In genomic region chr1:89525825-89526224, GRCm38 (mm10) we compare ENCODE assay signal across 9 mouse cellular contexts.
A peak's percentile ranks its signal among the peaks of the same experiment; 100 is the strongest.
DNase-seq lines count a peak whose midpoint lies in the region; ATAC-seq and TF ChIP-seq lines count a peak whose summit lies in the region.
"Had no signal": no experiment of that assay in that cellular context is flagged by ENCODE, and none has a peak within 500 bp of the region (broad histone marks: within the 10 kb centered on the region; RNA-seq: fewer than 3 reads in every experiment).

No protein-coding gene starts in this region.

- DNase-seq in midbrain, embryonic 11.5 days (ENCODE audit: low spot score, missing footprints) = no peak
- no peak for DNase-seq in midbrain, embryonic 10.5 days (ENCODE audit: low spot score)
- DNase-seq in forebrain, postnatal 0 days = peak; percentile 68
- DNase-seq in kidney, postnatal 0 days (ENCODE audit: low spot score) = peak; percentile 83
- DNase-seq in lung, postnatal 0 days (ENCODE audit: low spot score) = peak; percentile 71
- DNase-seq in stomach, postnatal 0 days (ENCODE audit: low spot score) = peak; percentile 37
- no peak for DNase-seq in urinary bladder, postnatal 4 days (ENCODE audit: low spot score in 2 of 2)

- TF ChIP-seq POLR2A in bone marrow, adult 2 months (IDR thresholded peaks at IDR 0.05; ENCODE audit: borderline replicate concordance, control insufficient read depth, low read depth, low read length) = no peak

- H3K4me2 ChIP-seq in midbrain, embryonic 11.5 days = no peak overlapping the region
- H3K4me2 ChIP-seq in forebrain, postnatal 0 days (ENCODE audit: low read depth) = no peak overlapping the region
- H3K4me2 ChIP-seq in kidney, postnatal 0 days (ENCODE audit: low read length) = no peak overlapping the region
- H3K4me2 ChIP-seq in lung, postnatal 0 days (replicated peaks; ENCODE audit: low read depth, low read length) = no peak overlapping the region
- H3K4me2 ChIP-seq in stomach, postnatal 0 days (replicated peaks; ENCODE audit: low read depth) = no peak overlapping the region
- H3K4me2 ChIP-seq: lung, embryonic 15.5 days had no signal

- no peak overlapping the region for H3K27ac ChIP-seq in midbrain, embryonic 11.5 days (ENCODE audit: low read depth, low read length)
- H3K27ac ChIP-seq in midbrain, embryonic 10.5 days (replicated peaks) = no peak overlapping the region
- no peak overlapping the region for H3K27ac ChIP-seq in bone marrow, adult 2 months (ENCODE audit: control insufficient read depth, insufficient read depth, low read depth, low read length, poor library complexity)
- H3K27ac ChIP-seq in forebrain, postnatal 0 days (ENCODE audit: low read depth, low read length) = no peak overlapping the region
- no peak overlapping the region for H3K27ac ChIP-seq in kidney, postnatal 0 days
- H3K27ac ChIP-seq in lung, postnatal 0 days (ENCODE audit: low read length) = no peak overlapping the region
- H3K27ac ChIP-seq in stomach, postnatal 0 days (replicated peaks) = no peak overlapping the region
- H3K27ac ChIP-seq: lung, embryonic 15.5 days had no signal

- TF ChIP-seq EP300 in lung, postnatal 0 days (IDR thresholded peaks at IDR 0.05) = no peak
- no peak for TF ChIP-seq EP300 in stomach, postnatal 0 days (optimal IDR thresholded peaks at IDR 0.05)

- no peak overlapping the region for H3K9ac ChIP-seq in midbrain, embryonic 11.5 days (ENCODE audit: low read length)
- H3K9ac ChIP-seq in forebrain, postnatal 0 days = no peak overlapping the region
- no peak overlapping the region for H3K9ac ChIP-seq in kidney, postnatal 0 days (ENCODE audit: low read depth, low read length)
- H3K9ac ChIP-seq in lung, postnatal 0 days (replicated peaks; ENCODE audit: low read depth) = no peak overlapping the region
- H3K9ac ChIP-seq in stomach, postnatal 0 days (ENCODE audit: low read length) = no peak overlapping the region
- H3K9ac ChIP-seq: lung, embryonic 15.5 days had no signal

- no peaks in the 10 kb centered on the region for H3K9me3 ChIP-seq in midbrain, embryonic 11.5 days (ENCODE audit: control insufficient read depth, low read length)
- no peaks in the 10 kb centered on the region for H3K9me3 ChIP-seq in midbrain, embryonic 10.5 days (replicated peaks)
- H3K9me3 ChIP-seq in forebrain, postnatal 0 days (ENCODE audit: low read length) = no peaks in the 10 kb centered on the region
- no peaks in the 10 kb centered on the region for H3K9me3 ChIP-seq in kidney, postnatal 0 days (replicated peaks; ENCODE audit: low read length)
- no peaks in the 10 kb centered on the region for H3K9me3 ChIP-seq in lung, postnatal 0 days (ENCODE audit: low read length)
- no peaks in the 10 kb centered on the region for H3K9me3 ChIP-seq in stomach, postnatal 0 days (ENCODE audit: control insufficient read depth, low read length)
- H3K9me3 ChIP-seq: lung, embryonic 15.5 days had no signal

- TF ChIP-seq CTCF in bone marrow, adult 2 months (IDR thresholded peaks at IDR 0.05; ENCODE audit: control insufficient read depth, insufficient read depth, low read length) = peak; percentile 54
- peak; percentile 84 for TF ChIP-seq CTCF in forebrain, postnatal 0 days (IDR thresholded peaks at IDR 0.05; ENCODE audit: low read depth)
- TF ChIP-seq CTCF in kidney, postnatal 0 days (IDR thresholded peaks at IDR 0.05; ENCODE audit: low read depth) = peak; percentile 88
- peak; percentile 86 for TF ChIP-seq CTCF in lung, postnatal 0 days (IDR thresholded peaks at IDR 0.05)
- peak; percentile 87 for TF ChIP-seq CTCF in stomach, postnatal 0 days (IDR thresholded peaks at IDR 0.05; ENCODE audit: low read depth)

- peaks cover 25% of the 10 kb centered on the region for H3K4me1 ChIP-seq in midbrain, embryonic 11.5 days (ENCODE audit: control insufficient read depth, insufficient read depth, low read length)
- H3K4me1 ChIP-seq in midbrain, embryonic 10.5 days = peaks cover 44% of the 10 kb centered on the region
- no peaks in the 10 kb centered on the region for H3K4me1 ChIP-seq in bone marrow, adult 2 months (ENCODE audit: control insufficient read depth, insufficient read depth, low read length)
- H3K4me1 ChIP-seq in forebrain, postnatal 0 days (ENCODE audit: insufficient read depth) = no peaks in the 10 kb centered on the region; the same call in 1 of the 2 replicates
- H3K4me1 ChIP-seq in kidney, postnatal 0 days (replicated peaks; ENCODE audit: insufficient read depth, low read length) = 0 out of 2 replicates have a peak, but pooled peaks cover 9% of the 10 kb centered on the region
- H3K4me1 ChIP-seq in lung, postnatal 0 days (ENCODE audit: insufficient read depth, low read depth, low read length) = peaks cover 13% of the 10 kb centered on the region; the same call in 1 of the 2 replicates
- 0 out of 2 replicates have a peak, but pooled peaks cover 2% of the 10 kb centered on the region for H3K4me1 ChIP-seq in stomach, postnatal 0 days (replicated peaks; ENCODE audit: control insufficient read depth, insufficient read depth)

- peak; percentile 60; the same call in 1 of the 2 replicates for ATAC-seq in midbrain, embryonic 11.5 days (ENCODE audit: low FRiP score)
- peak; percentile 50 for ATAC-seq in forebrain, postnatal 0 days
- ATAC-seq in kidney, postnatal 0 days (replicated peaks; ENCODE audit: low FRiP score, low read depth) = 0 out of 2 replicates have a peak, but pooled peaks have one; percentile 22
- ATAC-seq in lung, postnatal 0 days = 0 out of 2 replicates have a peak, but pooled peaks have one; percentile 20
- ATAC-seq in stomach, postnatal 0 days (ENCODE audit: low FRiP score, low TSS enrichment) = 0 out of 2 replicates have a peak, but pooled peaks have one; percentile 5

- 0 out of 2 replicates have a peak, but pooled peaks cover 2% of the 10 kb centered on the region for H3K27me3 ChIP-seq in midbrain, embryonic 11.5 days (ENCODE audit: control insufficient read depth, insufficient read depth, low read length)
- H3K27me3 ChIP-seq in midbrain, embryonic 10.5 days (ENCODE audit: low read depth, poor library complexity, severe bottlenecking) = peaks cover 25% of the 10 kb centered on the region
- peaks cover 6% of the 10 kb centered on the region; the same call in 1 of the 2 replicates for H3K27me3 ChIP-seq in forebrain, postnatal 0 days (ENCODE audit: insufficient read depth, low read length)
- no peaks in the 10 kb centered on the region for H3K27me3 ChIP-seq in kidney, postnatal 0 days (ENCODE audit: insufficient read depth, low read length)
- no peaks in the 10 kb centered on the region for H3K27me3 ChIP-seq in lung, postnatal 0 days (replicated peaks; ENCODE audit: insufficient read depth, low read length)
- no peaks in the 10 kb centered on the region for H3K27me3 ChIP-seq in stomach, postnatal 0 days (ENCODE audit: control insufficient read depth, insufficient read depth, low read length)
- H3K27me3 ChIP-seq: lung, embryonic 15.5 days had no signal

- no peaks in the 10 kb centered on the region for H3K36me3 ChIP-seq in midbrain, embryonic 11.5 days (ENCODE audit: control insufficient read depth, insufficient read depth, low read length)
- no peaks in the 10 kb centered on the region for H3K36me3 ChIP-seq in midbrain, embryonic 10.5 days
- no peaks in the 10 kb centered on the region for H3K36me3 ChIP-seq in forebrain, postnatal 0 days (ENCODE audit: insufficient read depth)
- no peaks in the 10 kb centered on the region for H3K36me3 ChIP-seq in kidney, postnatal 0 days (ENCODE audit: insufficient read depth, low read length)
- no peaks in the 10 kb centered on the region for H3K36me3 ChIP-seq in lung, postnatal 0 days (ENCODE audit: insufficient read depth, low read length)
- H3K36me3 ChIP-seq in stomach, postnatal 0 days (ENCODE audit: control insufficient read depth, insufficient read depth, low read length) = no peaks in the 10 kb centered on the region
- H3K36me3 ChIP-seq: lung, embryonic 15.5 days had no signal

- 49% methylated on average over 13 of the region's 13 CpGs for WGBS in midbrain, embryonic 11.5 days
- WGBS in midbrain, embryonic 10.5 days = 60% methylated on average over 13 of the region's 13 CpGs
- WGBS in bone marrow, adult 2 months = 34% methylated on average over 13 of the region's 13 CpGs
- WGBS in forebrain, postnatal 0 days = 18% methylated on average over 13 of the region's 13 CpGs
- 34% methylated on average over 13 of the region's 13 CpGs for WGBS in kidney, postnatal 0 days
- WGBS in lung, postnatal 0 days = 35% methylated on average over 13 of the region's 13 CpGs
- 32% methylated on average over 13 of the region's 13 CpGs for WGBS in stomach, postnatal 0 days

- no peak overlapping the region for H3K4me3 ChIP-seq in midbrain, embryonic 11.5 days (ENCODE audit: low read depth, low read length)
- H3K4me3 ChIP-seq in midbrain, embryonic 10.5 days = no peak overlapping the region
- H3K4me3 ChIP-seq in bone marrow, adult 2 months (replicated peaks; ENCODE audit: control insufficient read depth, low read depth, low read length) = no peak overlapping the region
- H3K4me3 ChIP-seq in forebrain, postnatal 0 days (ENCODE audit: low read depth, low read length) = no peak overlapping the region
- H3K4me3 ChIP-seq in kidney, postnatal 0 days (replicated peaks; ENCODE audit: low read depth, low read length) = no peak overlapping the region
- H3K4me3 ChIP-seq in lung, postnatal 0 days (ENCODE audit: low read depth, low read length) = no peak overlapping the region
- no peak overlapping the region for H3K4me3 ChIP-seq in stomach, postnatal 0 days (ENCODE audit: low read depth, low read length)
- H3K4me3 ChIP-seq: lung, embryonic 15.5 days had no signal

Comparison
In these comparisons a context has a peak if more than half of its experiments do, and no peak if none do; other contexts are left out.
1. ATAC-seq: peak in every context shown above with its lines; median percentile 60 in midbrain, embryonic 11.5 days; 50 in forebrain, postnatal 0 days; 22 in kidney, postnatal 0 days; 20 in lung, postnatal 0 days; 5 in stomach, postnatal 0 days.
2. DNase-seq: peak in forebrain, postnatal 0 days (single experiment), kidney, postnatal 0 days (single experiment), lung, postnatal 0 days (single experiment) and stomach, postnatal 0 days (single experiment); none in midbrain, embryonic 11.5 days (single experiment), midbrain, embryonic 10.5 days (single experiment) and urinary bladder, postnatal 4 days (0 of 2).
3. Peak in every context shown above with its lines, with median percentiles within 50 percentile points of each other: CTCF ChIP-seq.